Mouse (Mus musculus): ENCODE data around the gene Maml1.

The Maml1 gene

GRCm38 (mm10) chr11:50238324-50238723, 53.8 kb downstream of the Maml1 start, which contains the start of gene Ltc4s:
Gene Ltc4s, minus strand, starts transcription at chr11:50238616.
- no peak for DNase-seq

- peak; percentile 18 for DNase-seq
These were observed 54.9 kb downstream of the Maml1 start for GRCm38 (mm10) chr11:50236937-50237835.

- DNase-seq, result peak; percentile 70
These were observed 55.6 kb downstream of the Maml1 start for GRCm38 (mm10) chr11:50236540-50236936.

GRCm38 (mm10) chr11:50234606-50235005, 57.5 kb downstream of the Maml1 start:
- DNase-seq, result peak; percentile 20

GRCm38 (mm10) chr11:50233993-50234392, 58.1 kb downstream of the Maml1 start:
- peak; percentile 21 for DNase-seq

- DNase-seq, result peak; percentile 15
These were observed 59.1 kb downstream of the Maml1 start for GRCm38 (mm10) chr11:50233022-50233421.

GRCm38 (mm10) chr11:50231411-50231810, 60.7 kb downstream of the Maml1 start:
- DNase-seq, result peak; percentile 66

- peak; percentile 36 for DNase-seq
These were observed 61.4 kb downstream of the Maml1 start for GRCm38 (mm10) chr11:50230481-50231304.

- DNase-seq, result peak; percentile 92
These were observed 62.7 kb downstream of the Maml1 start for GRCm38 (mm10) chr11:50229252-50229910.

GRCm38 (mm10) chr11:50228772-50229171, 63.3 kb downstream of the Maml1 start:
- peak; percentile 67 for DNase-seq

- DNase-seq, result peak; percentile 75
These were observed 64.4 kb downstream of the Maml1 start for GRCm38 (mm10) chr11:50227736-50228135.

GRCm38 (mm10) chr11:50227226-50227625, 64.9 kb downstream of the Maml1 start:
- DNase-seq, result no peak

- peak; percentile 22 for DNase-seq
These were observed 65.7 kb downstream of the Maml1 start for GRCm38 (mm10) chr11:50226406-50226805.

- peak; percentile 61 for DNase-seq
These were observed 66.3 kb downstream of the Maml1 start for GRCm38 (mm10) chr11:50225611-50226378.

GRCm38 (mm10) chr11:50224671-50225530, 67.2 kb downstream of the Maml1 start:
- DNase-seq, result peak; percentile 87

- no peak for DNase-seq
These were observed 68.1 kb downstream of the Maml1 start for GRCm38 (mm10) chr11:50223783-50224662.

- DNase-seq, result no peak
These were observed 69.4 kb downstream of the Maml1 start for GRCm38 (mm10) chr11:50222559-50223276.

- DNase-seq, result no peak
These were observed 72.3 kb downstream of the Maml1 start for GRCm38 (mm10) chr11:50219833-50220232.

- no peak for DNase-seq
These were observed 74.3 kb downstream of the Maml1 start for GRCm38 (mm10) chr11:50217811-50218210.

Data from cerebellum, adult 11 months (tissue).